Mouse (Mus musculus) neural tube, embryonic 12.5 days (tissue): ENCODE results near the gene Iqck. TPM values are rescaled to one million over a fixed set of nuclear protein-coding genes. Genes with fewer than 3 reads are reported as not detected.

Source experiments
- ATAC-seq: fragments of 200-750 bp; cut with Nextera tagmentation; 2 replicates; pipeline ENCODE4 v1.8.0; 2017; ENCODE audit warnings: low read depth, mild to moderate bottlenecking, moderate TSS enrichment, moderate library complexity; ENCODE audit not compliant: low FRiP score
- H3K27ac ChIP-seq: fragments of 300-500 bp; sonication (generic); 2 replicates; pipeline ENCODE4 v1.5.1; 2016
- H3K27me3 ChIP-seq: fragments of 300-500 bp; sonication (generic); replicated peaks from 2 replicates; pipeline ENCODE4 v1.6.1; 2016; ENCODE audit warnings: mild to moderate bottlenecking
- H3K36me3 ChIP-seq: fragments of 300-500 bp; sonication (generic); 2 replicates; pipeline ENCODE4 v1.6.1; 2016; ENCODE audit warnings: mild to moderate bottlenecking
- H3K4me1 ChIP-seq: fragments of 300-500 bp; sonication (generic); 2 replicates; pipeline ENCODE4 v1.6.1; 2016
- H3K4me2 ChIP-seq: fragments of 300-500 bp; sonication (generic); replicated peaks from 2 replicates; pipeline ENCODE4 v1.6.1; 2016; ENCODE audit warnings: mild to moderate bottlenecking
- H3K4me3 ChIP-seq: fragments of 300-500 bp; sonication (generic); 2 replicates; pipeline ENCODE4 v1.5.1; 2016
- H3K9ac ChIP-seq: fragments of 300-500 bp; sonication (generic); 2 replicates; pipeline ENCODE4 v1.6.1; 2016; ENCODE audit warnings: mild to moderate bottlenecking
- H3K9me3 ChIP-seq: fragments of 300-500 bp; sonication (generic); 2 replicates; pipeline ENCODE4 v1.6.1; 2016; ENCODE audit warnings: mild to moderate bottlenecking
- WGBS: fragments of 180-500 bp; shearing (Covaris S2); methylation state at CpG from one replicate; pipeline ENCODE4 v1.1.7; 2016; 5-methylcytosine and 5-hydroxymethylcytosine counted together
- polyA plus RNA-seq: library from polyadenylated mRNA; unstranded; fragments of >200 nt; fragmentation: Nextera tagmentation; extraction: Ambion mirVana; gene quantifications from 2 replicates; pipeline ENCODE4 v1.2.1, GENCODE M21; 2016

Gene Iqck
- 3.1 TPM in 2 replicates for polyA plus RNA-seq

GRCm38 (mm10) chr7:118855171-118855876, at the start of gene Iqck:
Gene Iqck (plus strand): TSS chr7:118855752.
- H3K4me1 ChIP-seq = peaks cover 10% of the 10 kb centered on the region
- H3K9me3 ChIP-seq = no peaks in the 10 kb centered on the region
- peak within 1 kb of the TSS; percentile 65 for H3K9ac ChIP-seq
- peak within 1 kb of the TSS; percentile 90 for H3K4me2 ChIP-seq
- ATAC-seq = peak; percentile 98
- peak within 1 kb of the TSS; percentile 64; the same call in 1 of the 2 replicates for H3K27ac ChIP-seq
- no peaks in the 10 kb centered on the region for H3K27me3 ChIP-seq
- H3K4me3 ChIP-seq = peak within 1 kb of the TSS; percentile 86
- under 1% methylated on average over 57 of the region's 57 CpGs for WGBS
- peaks cover 32% of the 10 kb centered on the region for H3K36me3 ChIP-seq

DNA sequence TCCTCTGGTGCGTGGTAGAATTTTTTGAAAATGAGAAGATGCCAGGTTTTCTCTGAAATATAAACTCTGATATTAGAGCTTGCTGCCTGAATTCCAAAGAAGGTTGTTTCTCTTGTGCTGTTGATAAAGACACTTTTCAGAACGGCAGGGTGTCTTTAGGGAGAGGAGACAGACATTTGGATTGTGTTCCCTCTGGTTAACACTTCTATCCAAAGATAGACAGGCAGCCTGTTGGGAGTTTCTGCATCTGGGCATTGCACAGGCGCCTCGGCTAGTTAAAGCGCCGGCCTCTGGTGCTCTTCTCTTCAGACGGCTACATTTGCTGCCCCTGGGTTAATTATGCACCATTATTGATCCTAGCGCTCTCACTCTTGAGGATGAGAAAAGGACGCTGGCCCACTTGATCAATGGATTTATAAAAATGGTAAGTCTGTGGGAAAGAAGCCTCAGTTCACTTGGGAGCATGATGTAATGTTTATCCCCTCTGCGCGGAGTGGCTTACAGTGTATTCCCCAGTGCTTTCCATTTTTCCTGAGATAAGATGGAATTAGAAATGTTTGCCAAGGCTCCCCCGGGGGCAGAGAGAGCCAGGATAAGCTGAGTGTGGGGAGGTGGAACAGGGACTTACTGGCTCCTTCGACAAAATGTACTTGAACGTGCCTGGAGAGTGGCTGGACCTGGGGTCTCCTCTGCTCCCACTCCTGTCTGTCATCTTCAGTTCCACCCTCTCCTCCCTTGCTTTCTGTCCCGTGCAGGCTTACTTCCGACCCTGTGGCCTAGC, 48.7 kb upstream of the Iqck start:
- Histone ChIP-seq H3K9ac (no peak overlapping the region), H3K27ac (no peak overlapping the region), H3K4me2 (no peak overlapping the region), H3K4me3 (no peak overlapping the region), H3K4me1 (no peaks in the 10 kb centered on the region), H3K36me3 (peaks cover 38% of the 10 kb centered on the region), H3K27me3 (no peaks in the 10 kb centered on the region), H3K9me3 (no peaks in the 10 kb centered on the region)
- ATAC-seq = no peak
- 78% methylated on average over 16 of the region's 16 CpGs for WGBS

GRCm38 (mm10) chr7:118807899-118808298, 47.7 kb upstream of the Iqck start:
- Histone ChIP-seq H3K9ac (no peak overlapping the region), H3K9me3 (no peaks in the 10 kb centered on the region), H3K27me3 (no peaks in the 10 kb centered on the region), H3K4me2 (no peak overlapping the region), H3K36me3 (peaks cover 29% of the 10 kb centered on the region), H3K4me1 (no peaks in the 10 kb centered on the region), H3K4me3 (no peak overlapping the region), H3K27ac (no peak overlapping the region)
- WGBS = 84% methylated on average over 8 of the region's 8 CpGs
- ATAC-seq = no peak

GRCm38 (mm10) chr7:118811407-118812106, 44.0 kb upstream of the Iqck start:
- H3K27ac ChIP-seq = no peak overlapping the region
- H3K4me3 ChIP-seq = no peak overlapping the region
- H3K36me3 ChIP-seq = peaks cover 38% of the 10 kb centered on the region
- 82% methylated on average over 12 of the region's 12 CpGs for WGBS
- no peaks in the 10 kb centered on the region for H3K27me3 ChIP-seq
- H3K9ac ChIP-seq = no peak overlapping the region
- no peak for ATAC-seq
- no peaks in the 10 kb centered on the region for H3K9me3 ChIP-seq
- H3K4me2 ChIP-seq = no peak overlapping the region
- H3K4me1 ChIP-seq = no peaks in the 10 kb centered on the region

GRCm38 (mm10) chr7:118813592-118813991, 42.0 kb upstream of the Iqck start:
- H3K4me1 ChIP-seq = no peaks in the 10 kb centered on the region
- WGBS = 96% methylated on average over 4 of the region's 4 CpGs
- H3K9me3 ChIP-seq = no peaks in the 10 kb centered on the region
- H3K4me3 ChIP-seq = no peak overlapping the region
- no peak overlapping the region for H3K4me2 ChIP-seq
- no peak for ATAC-seq
- H3K27ac ChIP-seq = no peak overlapping the region
- H3K27me3 ChIP-seq = no peaks in the 10 kb centered on the region
- H3K9ac ChIP-seq = no peak overlapping the region
- H3K36me3 ChIP-seq = peaks cover 55% of the 10 kb centered on the region

- Histone ChIP-seq H3K36me3 (peaks cover 41% of the 10 kb centered on the region), H3K9me3 (no peaks in the 10 kb centered on the region), H3K27me3 (no peaks in the 10 kb centered on the region), H3K9ac (no peak overlapping the region), H3K4me2 (no peak overlapping the region), H3K27ac (no peak overlapping the region), H3K4me3 (no peak overlapping the region), H3K4me1 (no peaks in the 10 kb centered on the region)
- 93% methylated on average over 3 of the region's 3 CpGs for WGBS
- no peak for ATAC-seq
These were observed 39.3 kb upstream of the Iqck start for GRCm38 (mm10) chr7:118816275-118816674.

- Histone ChIP-seq H3K4me1 (no peaks in the 10 kb centered on the region), H3K4me3 (no peak overlapping the region), H3K4me2 (no peak overlapping the region), H3K36me3 (peaks cover 41% of the 10 kb centered on the region), H3K27me3 (no peaks in the 10 kb centered on the region), H3K9ac (no peak overlapping the region), H3K9me3 (no peaks in the 10 kb centered on the region), H3K27ac (no peak overlapping the region)
- ATAC-seq = no peak
- WGBS = 92% methylated on average over 7 of the region's 7 CpGs
These were observed 37.8 kb upstream of the Iqck start for GRCm38 (mm10) chr7:118817741-118818140.

- 69% methylated on average over 1 of the region's 1 CpGs for WGBS
- no peak overlapping the region for H3K27ac ChIP-seq
- no peaks in the 10 kb centered on the region for H3K9me3 ChIP-seq
- ATAC-seq = no peak
- H3K4me2 ChIP-seq = no peak overlapping the region
- H3K27me3 ChIP-seq = no peaks in the 10 kb centered on the region
- H3K4me1 ChIP-seq = peaks cover 7% of the 10 kb centered on the region; the same call in 1 of the 2 replicates
- H3K36me3 ChIP-seq = peaks cover 30% of the 10 kb centered on the region
- H3K4me3 ChIP-seq = no peak overlapping the region
- H3K9ac ChIP-seq = no peak overlapping the region
These were observed 35.9 kb upstream of the Iqck start for GRCm38 (mm10) chr7:118819666-118820065.

DNA sequence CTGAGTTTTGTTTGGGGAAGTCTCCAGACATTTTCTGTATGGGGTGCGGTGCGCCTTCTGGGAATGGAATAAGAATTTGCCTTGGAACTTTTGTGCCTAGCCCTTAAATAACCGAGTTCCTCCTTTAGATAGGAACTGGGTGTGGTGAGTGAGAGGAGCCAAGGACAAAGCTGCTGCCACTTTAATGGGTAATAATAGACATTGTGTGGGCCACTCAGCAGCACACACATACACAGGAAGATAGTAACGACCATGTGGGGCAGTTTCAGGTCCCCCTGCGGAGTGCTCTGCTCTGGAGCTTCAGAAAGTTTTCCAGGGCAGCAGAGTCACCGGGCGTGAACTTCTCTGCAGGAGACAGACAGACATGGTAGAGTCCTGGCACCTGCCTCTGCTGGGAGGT, 34.2 kb upstream of the Iqck start:
- WGBS = 63% methylated on average over 7 of the region's 7 CpGs

GRCm38 (mm10) chr7:118821887-118822556, 33.5 kb upstream of the Iqck start:
- peaks cover 24% of the 10 kb centered on the region for H3K36me3 ChIP-seq

More for the DNA sequence above, 34.2 kb upstream of the Iqck start:
- no peaks in the 10 kb centered on the region for H3K9me3 ChIP-seq
- no peak overlapping the region for H3K4me2 ChIP-seq
- no peak overlapping the region for H3K4me3 ChIP-seq
- no peak overlapping the region for H3K27ac ChIP-seq
- H3K27me3 ChIP-seq = no peaks in the 10 kb centered on the region
- H3K4me1 ChIP-seq = peaks cover 7% of the 10 kb centered on the region; the same call in 1 of the 2 replicates
- ATAC-seq = no peak
- H3K36me3 ChIP-seq = peaks cover 26% of the 10 kb centered on the region
- no peak overlapping the region for H3K9ac ChIP-seq

DNA sequence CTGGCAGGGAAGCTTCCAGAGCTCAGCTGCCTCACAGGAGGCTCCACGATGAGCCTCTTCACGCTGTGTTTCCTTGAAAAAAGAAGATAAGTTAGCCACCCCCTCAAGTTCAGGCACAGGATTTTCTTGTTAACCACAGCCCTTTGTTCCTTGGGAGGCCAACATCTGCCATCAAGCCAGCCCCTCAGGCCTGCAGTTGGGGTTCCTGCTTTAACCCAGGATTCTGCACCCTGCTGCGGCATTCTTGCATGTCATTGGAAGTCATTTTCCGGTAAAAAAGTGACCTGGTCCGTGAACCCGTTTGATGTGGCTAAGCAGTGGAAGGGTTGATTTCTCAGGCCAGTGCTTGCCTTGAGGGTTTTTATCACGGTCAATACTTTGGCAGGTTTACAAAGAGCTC, 31.1 kb upstream of the Iqck start:
- Histone ChIP-seq H3K27me3 (no peaks in the 10 kb centered on the region), H3K9ac (no peak overlapping the region), H3K4me1 (peaks cover 15% of the 10 kb centered on the region), H3K27ac (no peak overlapping the region), H3K4me2 (no peak overlapping the region; the same call in 1 of the 2 replicates), H3K9me3 (no peaks in the 10 kb centered on the region), H3K4me3 (no peak overlapping the region), H3K36me3 (peaks cover 8% of the 10 kb centered on the region)
- 57% methylated on average over 7 of the region's 7 CpGs for WGBS
- no peak for ATAC-seq

More at GRCm38 (mm10) chr7:118821887-118822556, 33.5 kb upstream of the Iqck start:
- 89% methylated on average over 12 of the region's 12 CpGs for WGBS
- H3K27ac ChIP-seq = no peak overlapping the region
- H3K4me1 ChIP-seq = peaks cover 7% of the 10 kb centered on the region; the same call in 1 of the 2 replicates
- H3K4me3 ChIP-seq = no peak overlapping the region
- H3K27me3 ChIP-seq = no peaks in the 10 kb centered on the region
- no peaks in the 10 kb centered on the region for H3K9me3 ChIP-seq
- ATAC-seq = no peak
- H3K4me2 ChIP-seq = no peak overlapping the region
- H3K9ac ChIP-seq = no peak overlapping the region
